Mouse (Mus musculus): Measurements from ENCODE around the gene Noct.

GRCm38 (mm10) chr3:51195736-51196135 is 28.5 kb upstream of the Noct start:
- TF ChIP-seq NRF1 (IDR thresholded peaks at IDR 0.05; ENCODE audit: low read depth, low read length) (no peak), POLR2A (IDR thresholded peaks at IDR 0.05; ENCODE audit: low read depth, low read length) (peak; percentile 68)

Measured in CH12.LX (cell line).